Mouse (Mus musculus): ENCODE measurements around the gene Btbd3.

DNA sequence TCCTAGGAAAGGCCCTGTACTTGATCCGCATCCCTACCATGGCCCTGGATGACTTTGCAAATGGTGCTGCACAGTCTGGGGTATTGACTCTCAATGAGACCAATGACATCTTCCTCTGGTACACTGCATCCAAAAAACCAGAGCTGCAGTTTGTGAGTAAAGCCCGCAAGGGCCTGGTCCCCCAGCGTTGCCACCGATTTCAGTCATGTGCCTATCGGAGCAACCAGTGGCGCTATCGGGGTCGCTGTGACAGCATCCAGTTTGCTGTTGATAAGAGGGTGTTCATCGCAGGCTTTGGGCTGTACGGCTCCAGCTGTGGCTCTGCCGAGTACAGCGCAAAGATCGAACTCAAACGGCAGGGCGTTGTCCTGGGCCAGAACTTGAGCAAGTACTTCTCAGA is 27.5 kb downstream of the Btbd3 start:
- TF ChIP-seq POLR2A (IDR thresholded peaks at IDR 0.05; ENCODE audit: insufficient read depth, low read length) (no peak), CTCF (IDR thresholded peaks at IDR 0.05; ENCODE audit: low read depth, low read length) (no peak)
